In genomic region chr15:81247583-81248340, GRCm38 (mm10) we compare ENCODE assay signal across 8 mouse cellular contexts. TPM values are rescaled to one million over a fixed set of nuclear protein-coding genes. Genes with fewer than 3 reads are reported as not detected.
DNase-seq lines count a peak whose midpoint lies in the region; ATAC-seq and TF ChIP-seq lines count a peak whose summit lies in the region.

No protein-coding gene starts in this region.

- peak overlapping the region; percentile 11; the same call in 1 of the 2 replicates for H3K4me3 ChIP-seq in kidney, postnatal 0 days (replicated peaks; ENCODE audit: low read depth, low read length)
- H3K4me3 ChIP-seq in small intestine, adult 2 months (ENCODE audit: low read depth, low read length): peak overlapping the region; percentile 28; the same call in 1 of the 2 replicates

- 4% methylated on average over 13 of the region's 13 CpGs for WGBS in kidney, postnatal 0 days
- 1% methylated on average over 13 of the region's 13 CpGs for WGBS in small intestine, adult 2 months

- no peaks in the 10 kb centered on the region for H3K27me3 ChIP-seq in kidney, postnatal 0 days (ENCODE audit: insufficient read depth, low read length)
- no peaks in the 10 kb centered on the region for H3K27me3 ChIP-seq in small intestine, adult 2 months (ENCODE audit: control insufficient read depth, insufficient read depth, low read length)

- H3K9ac ChIP-seq in kidney, postnatal 0 days (ENCODE audit: low read depth, low read length): 0 out of 2 replicates have a peak overlapping the region, but pooled peaks have one; percentile 31

- DNase-seq in embryo, embryonic 10.5 days (ENCODE audit: low spot score): peak; percentile 44
- no peak for DNase-seq in embryo, embryonic 11 days
- DNase-seq in adrenal gland, adult (ENCODE audit: inconsistent age in 2 of 2, low spot score in 1 of 2): peak; percentile 87 to 94
- peak; percentile 50 to 51 for DNase-seq in heart, adult 9 months (ENCODE audit: low spot score in 2 of 2)
- peak; percentile 84 for DNase-seq in kidney, postnatal 0 days (ENCODE audit: low spot score)
- no peak for DNase-seq in frontal cortex, postnatal 25 days (ENCODE audit: low spot score in 2 of 2)

- H3K9me3 ChIP-seq in kidney, postnatal 0 days (replicated peaks; ENCODE audit: low read length): no peaks in the 10 kb centered on the region

- no peak; the same call in 1 of the 2 replicates for TF ChIP-seq POLR2A in small intestine, adult 2 months (IDR thresholded peaks at IDR 0.05; ENCODE audit: low read depth, low read length)

- no peak for TF ChIP-seq CTCF in kidney, postnatal 0 days (IDR thresholded peaks at IDR 0.05; ENCODE audit: low read depth)
- TF ChIP-seq CTCF in small intestine, adult 2 months (IDR thresholded peaks at IDR 0.05; ENCODE audit: extremely low read depth, insufficient read length, insufficient replicate concordance, low read depth, low read length): no peak

- H3K4me1 ChIP-seq in kidney, postnatal 0 days (replicated peaks; ENCODE audit: insufficient read depth, low read length): peaks cover 12% of the 10 kb centered on the region; the same call in 1 of the 2 replicates
- H3K4me1 ChIP-seq in small intestine, adult 2 months (ENCODE audit: control insufficient read depth, insufficient read depth, insufficient read length, low read length): peaks cover 21% of the 10 kb centered on the region; the same call in 1 of the 2 replicates

- H3K36me3 ChIP-seq in kidney, postnatal 0 days (ENCODE audit: insufficient read depth, low read length): no peaks in the 10 kb centered on the region
- H3K36me3 ChIP-seq in small intestine, adult 2 months (ENCODE audit: control insufficient read depth, insufficient read depth, low read length): no peaks in the 10 kb centered on the region

- peak overlapping the region; percentile 79 for H3K27ac ChIP-seq in kidney, postnatal 0 days
- H3K27ac ChIP-seq in small intestine, adult 2 months (ENCODE audit: insufficient read depth, low read depth, low read length): peak overlapping the region; percentile 94

- H3K4me2 ChIP-seq in kidney, postnatal 0 days (ENCODE audit: low read length): peak overlapping the region; percentile 48

- peak; percentile 78 for ATAC-seq in kidney, postnatal 0 days (replicated peaks; ENCODE audit: low FRiP score, low read depth)
- no peak for ATAC-seq in frontal cortex, adult (ENCODE audit: low TSS enrichment)

RNA-seq across cellular contexts. Expression of gene Mchr1, which starts 12.5 kb away (rescaled TPM):
- polyA plus RNA-seq in kidney, postnatal 0 days (2015; fragmentation: Nextera tagmentation; extraction: Ambion mirVana): 0.78 and 0.88 TPM in 2 replicates
- polyA plus RNA-seq in small intestine, adult 2 months (2012; rRNA removed): 0.32 and 0.71 TPM in 2 replicates

RNA-seq across cellular contexts. Expression of gene Mrtfa, which starts 57.2 kb away (rescaled TPM):
- polyA plus RNA-seq in kidney, postnatal 0 days (2015; fragmentation: Nextera tagmentation; extraction: Ambion mirVana): 13.2 and 14.1 TPM in 2 replicates
- polyA plus RNA-seq in small intestine, adult 2 months (2012; rRNA removed): 16.8 and 34.5 TPM in 2 replicates

Comparison
In these comparisons a context has a peak if more than half of its experiments do, and no peak if none do; other contexts are left out.
1. DNase-seq: peak in embryo, embryonic 10.5 days (single experiment), adrenal gland, adult (2 of 2), heart, adult 9 months (2 of 2) and kidney, postnatal 0 days (single experiment); none in embryo, embryonic 11 days (single experiment) and frontal cortex, postnatal 25 days (0 of 2).